Mouse (Mus musculus): ENCODE results near the gene Rtp2. TPM values are rescaled to one million over a fixed set of nuclear protein-coding genes. Genes with fewer than 3 reads are reported as not detected.

Rtp2 gene
- total and polyA plus RNA-seq, 2 experiments, result not detected

- peak overlapping the region; percentile 53 for H3K27ac ChIP-seq (replicated peaks; ENCODE audit: insufficient read depth, low read depth, low read length)
- DNase-seq (ENCODE audit: extremely low read depth, low read depth, low spot score), result peak; percentile 72
- 58% methylated on average over 3 of the region's 3 CpGs for WGBS
- H3K4me3 ChIP-seq (ENCODE audit: insufficient read depth, low read depth, low read length), result no peak overlapping the region
- TF ChIP-seq POLR2A (IDR thresholded peaks at IDR 0.05; ENCODE audit: extremely low read depth, insufficient read depth, low read length) (no peak), CTCF (IDR thresholded peaks at IDR 0.05; ENCODE audit: low read depth, low read length) (no peak)
- H3K9ac ChIP-seq (ENCODE audit: low read depth, low read length), result no peak overlapping the region
- H3K27me3 ChIP-seq (ENCODE audit: control insufficient read depth, insufficient read depth, low read length), result no peaks in the 10 kb centered on the region
- peaks cover 29% of the 10 kb centered on the region for H3K36me3 ChIP-seq (ENCODE audit: control insufficient read depth, insufficient read depth, low read length)
- 0 out of 2 replicates have a peak, but pooled peaks cover 5% of the 10 kb centered on the region for H3K79me2 ChIP-seq (ENCODE audit: control insufficient read depth, insufficient read depth, low read length)
- H3K4me1 ChIP-seq (ENCODE audit: control insufficient read depth, insufficient read depth, low read length), result peaks cover 28% of the 10 kb centered on the region
Observed at GRCm38 (mm10) chr16:23977732-23978131, 45.5 kb upstream of the Rtp2 start.

- Histone ChIP-seq H3K79me2 (ENCODE audit: control insufficient read depth, insufficient read depth, low read length) (0 out of 2 replicates have a peak, but pooled peaks cover 5% of the 10 kb centered on the region), H3K27ac (replicated peaks; ENCODE audit: insufficient read depth, low read depth, low read length) (0 out of 2 replicates have a peak overlapping the region, but pooled peaks have one; percentile 18), H3K36me3 (ENCODE audit: control insufficient read depth, insufficient read depth, low read length) (peaks cover 32% of the 10 kb centered on the region), H3K27me3 (ENCODE audit: control insufficient read depth, insufficient read depth, low read length) (no peaks in the 10 kb centered on the region), H3K4me1 (ENCODE audit: control insufficient read depth, insufficient read depth, low read length) (peaks cover 32% of the 10 kb centered on the region), H3K9ac (ENCODE audit: low read depth, low read length) (no peak overlapping the region), H3K4me3 (ENCODE audit: insufficient read depth, low read depth, low read length) (no peak overlapping the region)
- peak; percentile 73 for DNase-seq (ENCODE audit: extremely low read depth, low read depth, low spot score)
- TF ChIP-seq CTCF (IDR thresholded peaks at IDR 0.05; ENCODE audit: low read depth, low read length), result no peak
- no peak for TF ChIP-seq POLR2A (IDR thresholded peaks at IDR 0.05; ENCODE audit: extremely low read depth, insufficient read depth, low read length)
- WGBS, result 34% methylated on average over 2 of the region's 2 CpGs
Observed at GRCm38 (mm10) chr16:23976196-23976595, 44.0 kb upstream of the Rtp2 start.

- peaks cover 26% of the 10 kb centered on the region for H3K4me1 ChIP-seq (ENCODE audit: control insufficient read depth, insufficient read depth, low read length)
- no peaks in the 10 kb centered on the region for H3K27me3 ChIP-seq (ENCODE audit: control insufficient read depth, insufficient read depth, low read length)
- 0 out of 2 replicates have a peak, but pooled peaks cover 5% of the 10 kb centered on the region for H3K79me2 ChIP-seq (ENCODE audit: control insufficient read depth, insufficient read depth, low read length)
- H3K4me3 ChIP-seq (ENCODE audit: insufficient read depth, low read depth, low read length), result no peak overlapping the region
- peaks cover 53% of the 10 kb centered on the region for H3K36me3 ChIP-seq (ENCODE audit: control insufficient read depth, insufficient read depth, low read length)
- DNase-seq (ENCODE audit: extremely low read depth, low read depth, low spot score), result peak; percentile 83
- H3K27ac ChIP-seq (replicated peaks; ENCODE audit: insufficient read depth, low read depth, low read length), result peak overlapping the region; percentile 74
- 45% methylated on average over 9 of the region's 9 CpGs for WGBS
- H3K9ac ChIP-seq (ENCODE audit: low read depth, low read length), result peak overlapping the region; percentile 23; the same call in 1 of the 2 replicates
- TF ChIP-seq POLR2A (IDR thresholded peaks at IDR 0.05; ENCODE audit: extremely low read depth, insufficient read depth, low read length) (no peak), CTCF (IDR thresholded peaks at IDR 0.05; ENCODE audit: low read depth, low read length) (no peak)
Observed at GRCm38 (mm10) chr16:23973635-23974367, 41.6 kb upstream of the Rtp2 start.

GRCm38 (mm10) chr16:23972901-23973300 lies 40.7 kb upstream of the Rtp2 start:
- Histone ChIP-seq H3K27ac (replicated peaks; ENCODE audit: insufficient read depth, low read depth, low read length) (peak overlapping the region; percentile 89), H3K27me3 (ENCODE audit: control insufficient read depth, insufficient read depth, low read length) (no peaks in the 10 kb centered on the region), H3K4me3 (ENCODE audit: insufficient read depth, low read depth, low read length) (peak overlapping the region; percentile 67), H3K36me3 (ENCODE audit: control insufficient read depth, insufficient read depth, low read length) (peaks cover 62% of the 10 kb centered on the region), H3K9ac (ENCODE audit: low read depth, low read length) (peak overlapping the region; percentile 86), H3K79me2 (ENCODE audit: control insufficient read depth, insufficient read depth, low read length) (0 out of 2 replicates have a peak, but pooled peaks cover 5% of the 10 kb centered on the region), H3K4me1 (ENCODE audit: control insufficient read depth, insufficient read depth, low read length) (peaks cover 24% of the 10 kb centered on the region)
- 36% methylated on average over 11 of the region's 11 CpGs for WGBS
- peak; percentile 53 for DNase-seq (ENCODE audit: extremely low read depth, low read depth, low spot score)
- no peak for TF ChIP-seq POLR2A (IDR thresholded peaks at IDR 0.05; ENCODE audit: extremely low read depth, insufficient read depth, low read length)
- TF ChIP-seq CTCF (IDR thresholded peaks at IDR 0.05; ENCODE audit: low read depth, low read length), result no peak

- Histone ChIP-seq H3K9ac (ENCODE audit: low read depth, low read length) (peak overlapping the region; percentile 86), H3K27me3 (ENCODE audit: control insufficient read depth, insufficient read depth, low read length) (no peaks in the 10 kb centered on the region), H3K27ac (replicated peaks; ENCODE audit: insufficient read depth, low read depth, low read length) (peak overlapping the region; percentile 89), H3K36me3 (ENCODE audit: control insufficient read depth, insufficient read depth, low read length) (peaks cover 64% of the 10 kb centered on the region), H3K4me1 (ENCODE audit: control insufficient read depth, insufficient read depth, low read length) (peaks cover 22% of the 10 kb centered on the region), H3K79me2 (ENCODE audit: control insufficient read depth, insufficient read depth, low read length) (0 out of 2 replicates have a peak, but pooled peaks cover under 1% of the 10 kb centered on the region), H3K4me3 (ENCODE audit: insufficient read depth, low read depth, low read length) (peak overlapping the region; percentile 67)
- whole genome bisulfite sequencing, result 22% methylated on average over 20 of the region's 20 CpGs
- TF ChIP-seq POLR2A (IDR thresholded peaks at IDR 0.05; ENCODE audit: extremely low read depth, insufficient read depth, low read length), result peak; percentile 45; the same call in 1 of the 2 replicates
- TF ChIP-seq CTCF (IDR thresholded peaks at IDR 0.05; ENCODE audit: low read depth, low read length), result no peak
- peak; percentile 91 for DNase-seq (ENCODE audit: extremely low read depth, low read depth, low spot score)
Observed at GRCm38 (mm10) chr16:23972126-23972740, 40.0 kb upstream of the Rtp2 start.

All from liver, adult 2 months (tissue).